Mouse (Mus musculus): Measurements from ENCODE around the gene Galm.

Gene Galm

GRCm38 (mm10) chr17:80126166-80126565, 1.1 kb upstream of the Galm start:
- intact Hi-C loops (cut with DNase I) = loop anchor here (5.0 to 10.0 kb wide), 2 partner anchors 46 to 61 kb away; partner anchors contain the start of gene Hnrnpll

- intact Hi-C loops (cut with DNase I) = loop anchor here (5.0 to 10.0 kb wide), 2 partner anchors 44 to 64 kb away; partner anchors contain the start of gene Hnrnpll
Observed at GRCm38 (mm10) chr17:80128476-80128990, 1.3 kb downstream of the Galm start.

GRCm38 (mm10) chr17:80129387-80129786, 2.1 kb downstream of the Galm start:
- intact Hi-C loops (cut with DNase I) = loop anchor here (5.0 to 10.0 kb wide), 2 partner anchors 43 to 65 kb away; partner anchors contain the start of gene Hnrnpll

GRCm38 (mm10) chr17:80130718-80131430, 3.6 kb downstream of the Galm start:
- intact Hi-C loops (cut with DNase I) = no loop called here

GRCm38 (mm10) chr17:80131431-80131766, 4.1 kb downstream of the Galm start:
- intact Hi-C loops (cut with DNase I) = no loop called here

- intact Hi-C loops (cut with DNase I) = no loop called here
Observed at GRCm38 (mm10) chr17:80131838-80132237, 4.6 kb downstream of the Galm start.

GRCm38 (mm10) chr17:80132502-80132901, 5.2 kb downstream of the Galm start:
- intact Hi-C loops (cut with DNase I) = no loop called here

GRCm38 (mm10) chr17:80138434-80139162, 11.3 kb downstream of the Galm start:
- intact Hi-C loops (cut with DNase I) = no loop called here

- intact Hi-C loops (cut with DNase I) = no loop called here
Observed at GRCm38 (mm10) chr17:80139753-80140444, 12.6 kb downstream of the Galm start.

GRCm38 (mm10) chr17:80143478-80144232, 16.4 kb downstream of the Galm start:
- intact Hi-C loops (cut with DNase I) = no loop called here

- intact Hi-C loops (cut with DNase I) = no loop called here
Observed at GRCm38 (mm10) chr17:80145210-80145609, 17.9 kb downstream of the Galm start.

GRCm38 (mm10) chr17:80145771-80146170, 18.5 kb downstream of the Galm start:
- intact Hi-C loops (cut with DNase I) = no loop called here

- intact Hi-C loops (cut with DNase I) = no loop called here
Observed at GRCm38 (mm10) chr17:80148053-80148994, 21.1 kb downstream of the Galm start.

GRCm38 (mm10) chr17:80148995-80149388, 21.7 kb downstream of the Galm start:
- intact Hi-C loops (cut with DNase I) = no loop called here

GRCm38 (mm10) chr17:80151353-80151752, 24.1 kb downstream of the Galm start:
- intact Hi-C loops (cut with DNase I) = no loop called here

GRCm38 (mm10) chr17:80152767-80153630, 25.7 kb downstream of the Galm start:
- intact Hi-C loops (cut with DNase I) = no loop called here

GRCm38 (mm10) chr17:80153631-80154030, 26.4 kb downstream of the Galm start:
- intact Hi-C loops (cut with DNase I) = no loop called here

GRCm38 (mm10) chr17:80156905-80157304, 29.6 kb downstream of the Galm start:
- intact Hi-C loops (cut with DNase I) = no loop called here

GRCm38 (mm10) chr17:80157489-80157888, 30.2 kb downstream of the Galm start:
- intact Hi-C loops (cut with DNase I) = no loop called here

All from adrenal gland (tissue).